Mouse (Mus musculus) kidney, embryonic 15.5 days (tissue): Measurements from ENCODE around the gene Gm8138. TPM values are rescaled to one million over a fixed set of nuclear protein-coding genes. Genes with fewer than 3 reads are reported as not detected.
"Not testable (repeated sequence)": the region's sequence is repeated elsewhere in the genome, so short reads cannot be mapped to it uniquely, and the experiment has no call there.

ENCODE experiments used
- ATAC-seq: fragments of 200-750 bp; cut with Nextera tagmentation; replicated peaks from 2 replicates; pipeline ENCODE4 v1.8.0; 2017; ENCODE audit warnings: moderate TSS enrichment; ENCODE audit not compliant: low FRiP score
- H3K27ac ChIP-seq: fragments of 300-500 bp; sonication (generic); 2 replicates; pipeline ENCODE4 v1.5.1; 2015; ENCODE audit warnings: mild to moderate bottlenecking, inconsistent platforms
- H3K27me3 ChIP-seq: fragments of 300-500 bp; sonication (generic); 2 replicates; pipeline ENCODE4 v1.6.1; 2015; ENCODE audit warnings: inconsistent platforms
- H3K36me3 ChIP-seq: fragments of 300-500 bp; sonication (generic); 2 replicates; pipeline ENCODE4 v1.6.1; 2015; ENCODE audit warnings: inconsistent platforms
- H3K4me1 ChIP-seq: fragments of 300-500 bp; sonication (generic); 2 replicates; pipeline ENCODE4 v1.6.1; 2015; ENCODE audit warnings: inconsistent platforms
- H3K4me2 ChIP-seq: fragments of 300-500 bp; sonication (generic); 2 replicates; pipeline ENCODE4 v1.6.1; 2015; ENCODE audit warnings: moderate library complexity, mild to moderate bottlenecking, inconsistent platforms
- H3K4me3 ChIP-seq: fragments of 300-500 bp; sonication (generic); replicated peaks from 2 replicates; pipeline ENCODE4 v1.5.1; 2015; ENCODE audit warnings: mild to moderate bottlenecking, inconsistent platforms
- H3K9ac ChIP-seq: fragments of 300-500 bp; sonication (generic); 2 replicates; pipeline ENCODE4 v1.6.1; 2015; ENCODE audit warnings: mild to moderate bottlenecking, inconsistent platforms
- H3K9me3 ChIP-seq: fragments of 300-500 bp; sonication (generic); replicated peaks from 2 replicates; pipeline ENCODE4 v1.6.1; 2016; ENCODE audit warnings: inconsistent platforms
- WGBS: fragments of 180-500 bp; shearing (Covaris S2); methylation state at CpG from one replicate; pipeline ENCODE4 v1.1.7; 2015; ENCODE audit warnings: mixed read lengths; 5-methylcytosine and 5-hydroxymethylcytosine counted together
- polyA plus RNA-seq: library from polyadenylated mRNA; unstranded; fragments of >200 nt; fragmentation: Nextera tagmentation; extraction: Ambion mirVana; gene quantifications from 2 replicates; pipeline ENCODE4 v1.2.1, GENCODE M21; 2015

Gene Gm8138
- polyA plus RNA-seq = not detected in 2 replicates

GRCm38 (mm10) chr14:43416250-43416649 lies at the start of gene Gm8138:
Gene Gm8138, minus strand, starts transcription at chr14:43416350.
- H3K4me2 ChIP-seq, H3K27ac ChIP-seq, H3K4me3 ChIP-seq, H3K9ac ChIP-seq, H3K4me1 ChIP-seq, H3K27me3 ChIP-seq, ATAC-seq, H3K9me3 ChIP-seq, H3K36me3 ChIP-seq: not testable (repeated sequence)
- no CpG with 5 or more reads among the region's 3 CpGs for WGBS

DNA sequence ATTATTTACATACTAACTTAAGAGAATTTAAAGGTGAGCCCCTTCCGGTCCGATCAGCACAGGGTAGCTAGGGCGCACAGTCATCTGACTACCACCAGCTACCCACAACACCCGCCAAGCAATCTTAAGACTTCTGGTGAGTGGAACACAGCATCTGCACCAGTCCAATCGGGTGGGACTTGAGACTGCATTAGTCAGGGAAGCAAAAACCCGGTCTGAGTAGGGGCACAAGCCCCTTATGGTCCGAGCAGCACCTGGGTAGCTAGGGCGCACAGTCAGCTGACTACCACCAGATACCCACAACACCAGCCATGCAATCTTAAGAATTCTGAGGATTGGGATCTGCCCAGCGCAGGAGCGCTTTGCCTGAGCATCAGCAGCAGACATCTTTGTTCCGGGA lies 54.4 kb downstream of the Gm8138 start:
- H3K27ac ChIP-seq, H3K27me3 ChIP-seq, H3K4me3 ChIP-seq, H3K9me3 ChIP-seq, H3K36me3 ChIP-seq, H3K4me1 ChIP-seq, H3K4me2 ChIP-seq, ATAC-seq, H3K9ac ChIP-seq: not testable (repeated sequence)
- 88% methylated on average over 10 of the region's 11 CpGs for WGBS

Other genes starting within 250 kb of the Gm8138 start
- not detected in 2 replicates for gene Gm7233, start 236.5 kb downstream of the Gm8138 start, polyA plus RNA-seq
- gene Gm8122, start 181.0 kb downstream of the Gm8138 start, polyA plus RNA-seq = not detected in 2 replicates
- not detected in 2 replicates for gene Gm8126, start 157.7 kb downstream of the Gm8138 start, polyA plus RNA-seq
- not detected in 2 replicates for gene Gm9732, start 141.3 kb downstream of the Gm8138 start, polyA plus RNA-seq
- not detected in 2 replicates for gene Gm8127, start 122.5 kb downstream of the Gm8138 start, polyA plus RNA-seq
- not detected in 2 replicates for gene 1700001F09Rik, start 68.5 kb downstream of the Gm8138 start, polyA plus RNA-seq
- gene Gm5799, start 127.2 kb upstream of the Gm8138 start, polyA plus RNA-seq = not detected in 2 replicates
- gene Gm17654, start 162.8 kb upstream of the Gm8138 start, polyA plus RNA-seq = not detected in 2 replicates
- not detected in 2 replicates for gene Gm10375, start 191.7 kb upstream of the Gm8138 start, polyA plus RNA-seq